Mouse (Mus musculus) intestine, embryonic 15.5 days (tissue): ENCODE measurements around the gene Il4. TPM values are rescaled to one million over a fixed set of nuclear protein-coding genes. Genes with fewer than 3 reads are reported as not detected.

Experiments used
- ATAC-seq: fragments of 200-750 bp; cut with Nextera tagmentation; 2 replicates; pipeline ENCODE4 v1.8.0; 2017; ENCODE audit warnings: moderate TSS enrichment, moderate library complexity
- H3K27ac ChIP-seq: fragments of 300-500 bp; sonication (generic); 2 replicates; pipeline ENCODE4 v1.5.1; 2015; ENCODE audit warnings: mild to moderate bottlenecking, inconsistent platforms
- H3K27me3 ChIP-seq: fragments of 300-500 bp; sonication (generic); replicated peaks from 2 replicates; pipeline ENCODE4 v1.6.1; 2015; ENCODE audit warnings: inconsistent platforms
- H3K36me3 ChIP-seq: fragments of 300-500 bp; sonication (generic); 2 replicates; pipeline ENCODE4 v1.6.1; 2015; ENCODE audit warnings: inconsistent platforms
- H3K4me1 ChIP-seq: fragments of 300-500 bp; sonication (generic); replicated peaks from 2 replicates; pipeline ENCODE4 v1.6.1; 2015; ENCODE audit warnings: inconsistent platforms
- H3K4me2 ChIP-seq: fragments of 300-500 bp; sonication (generic); replicated peaks from 2 replicates; pipeline ENCODE4 v1.6.1; 2015; ENCODE audit warnings: mild to moderate bottlenecking, inconsistent platforms
- H3K4me3 ChIP-seq: fragments of 300-500 bp; sonication (generic); replicated peaks from 2 replicates; pipeline ENCODE4 v1.5.1; 2015; ENCODE audit warnings: inconsistent platforms
- H3K9ac ChIP-seq: fragments of 300-500 bp; sonication (generic); 2 replicates; pipeline ENCODE4 v1.6.1; 2015; ENCODE audit warnings: inconsistent platforms
- H3K9me3 ChIP-seq: fragments of 300-500 bp; sonication (generic); 2 replicates; pipeline ENCODE4 v1.6.1; 2016; ENCODE audit warnings: inconsistent platforms
- WGBS: fragments of 180-500 bp; shearing (Covaris S2); methylation state at CpG from one replicate; pipeline ENCODE4 v1.1.7; 2015; 5-methylcytosine and 5-hydroxymethylcytosine counted together
- polyA plus RNA-seq: library from polyadenylated mRNA; unstranded; fragments of >200 nt; fragmentation: Nextera tagmentation; extraction: Ambion mirVana; gene quantifications from 2 replicates; pipeline ENCODE4 v1.2.1, GENCODE M21; 2015

Il4 gene
- polyA plus RNA-seq, 1 experiment from 2014 or later, result 0.59 TPM

GRCm38 (mm10) chr11:53621582-53622439 is 3.3 kb upstream of the Il4 start:
- WGBS, result 90% methylated on average over 11 of the region's 11 CpGs
- Histone ChIP-seq H3K9me3 (no peaks in the 10 kb centered on the region), H3K9ac (no peak overlapping the region), H3K27ac (no peak overlapping the region), H3K4me3 (no peak overlapping the region), H3K4me1 (no peaks in the 10 kb centered on the region), H3K4me2 (no peak overlapping the region), H3K27me3 (no peaks in the 10 kb centered on the region), H3K36me3 (no peaks in the 10 kb centered on the region)
- no peak for ATAC-seq

- Histone ChIP-seq H3K27ac (no peak overlapping the region), H3K9ac (no peak overlapping the region), H3K4me2 (no peak overlapping the region), H3K4me3 (no peak overlapping the region), H3K4me1 (no peaks in the 10 kb centered on the region), H3K27me3 (no peaks in the 10 kb centered on the region), H3K9me3 (no peaks in the 10 kb centered on the region), H3K36me3 (no peaks in the 10 kb centered on the region)
- 88% methylated on average over 4 of the region's 4 CpGs for WGBS
- ATAC-seq, result no peak
Measured at GRCm38 (mm10) chr11:53620094-53620493, 1.6 kb upstream of the Il4 start.

GRCm38 (mm10) chr11:53619428-53619827 is 959 bp upstream of the Il4 start:
- ATAC-seq, result no peak

GRCm38 (mm10) chr11:53617562-53618109 is 833 bp downstream of the Il4 start:
- ATAC-seq, result no peak
- Histone ChIP-seq H3K9me3 (no peaks in the 10 kb centered on the region), H3K27me3 (no peaks in the 10 kb centered on the region), H3K9ac (no peak overlapping the region), H3K4me3 (no peak overlapping the region), H3K4me1 (no peaks in the 10 kb centered on the region), H3K27ac (no peak overlapping the region), H3K36me3 (no peaks in the 10 kb centered on the region), H3K4me2 (no peak overlapping the region)
- WGBS, result 69% methylated on average over 4 of the region's 4 CpGs

More at GRCm38 (mm10) chr11:53619428-53619827, 959 bp upstream of the Il4 start:
- Histone ChIP-seq H3K9me3 (no peaks in the 10 kb centered on the region), H3K4me2 (no peak overlapping the region), H3K4me3 (no peak overlapping the region), H3K4me1 (no peaks in the 10 kb centered on the region), H3K9ac (no peak overlapping the region), H3K27ac (no peak overlapping the region), H3K36me3 (no peaks in the 10 kb centered on the region), H3K27me3 (no peaks in the 10 kb centered on the region)
- 68% methylated on average over 6 of the region's 6 CpGs for WGBS

GRCm38 (mm10) chr11:53616748-53617558 is 1.5 kb downstream of the Il4 start:
- WGBS, result 69% methylated on average over 8 of the region's 8 CpGs
- no peaks in the 10 kb centered on the region for H3K4me1 ChIP-seq

GRCm38 (mm10) chr11:53615575-53615974 is 2.9 kb downstream of the Il4 start:
- no peaks in the 10 kb centered on the region for H3K9me3 ChIP-seq
- 95% methylated on average over 8 of the region's 8 CpGs for WGBS

More at GRCm38 (mm10) chr11:53616748-53617558, 1.5 kb downstream of the Il4 start:
- no peak for ATAC-seq
- no peaks in the 10 kb centered on the region for H3K9me3 ChIP-seq
- no peak overlapping the region for H3K4me2 ChIP-seq
- no peak overlapping the region for H3K27ac ChIP-seq
- no peak overlapping the region for H3K4me3 ChIP-seq
- H3K27me3 ChIP-seq, result no peaks in the 10 kb centered on the region
- no peaks in the 10 kb centered on the region for H3K36me3 ChIP-seq
- H3K9ac ChIP-seq, result no peak overlapping the region

GRCm38 (mm10) chr11:53615172-53615571 is 3.3 kb downstream of the Il4 start:
- Histone ChIP-seq H3K9me3 (no peaks in the 10 kb centered on the region), H3K36me3 (no peaks in the 10 kb centered on the region), H3K4me3 (no peak overlapping the region), H3K27me3 (no peaks in the 10 kb centered on the region), H3K4me1 (no peaks in the 10 kb centered on the region), H3K9ac (no peak overlapping the region), H3K27ac (no peak overlapping the region), H3K4me2 (no peak overlapping the region)
- WGBS, result 58% methylated on average over 6 of the region's 6 CpGs
- no peak for ATAC-seq

More at GRCm38 (mm10) chr11:53615575-53615974, 2.9 kb downstream of the Il4 start:
- no peak overlapping the region for H3K4me3 ChIP-seq
- no peaks in the 10 kb centered on the region for H3K4me1 ChIP-seq
- H3K36me3 ChIP-seq, result no peaks in the 10 kb centered on the region
- no peak overlapping the region for H3K27ac ChIP-seq
- H3K4me2 ChIP-seq, result no peak overlapping the region
- no peak for ATAC-seq
- no peak overlapping the region for H3K9ac ChIP-seq
- no peaks in the 10 kb centered on the region for H3K27me3 ChIP-seq

- 79% methylated on average over 3 of the region's 3 CpGs for WGBS
- ATAC-seq, result no peak
- H3K4me3 ChIP-seq, result no peak overlapping the region
- no peaks in the 10 kb centered on the region for H3K4me1 ChIP-seq
- no peaks in the 10 kb centered on the region for H3K27me3 ChIP-seq
- H3K4me2 ChIP-seq, result no peak overlapping the region
- H3K27ac ChIP-seq, result no peak overlapping the region
- H3K9ac ChIP-seq, result no peak overlapping the region
- no peaks in the 10 kb centered on the region for H3K36me3 ChIP-seq
- no peaks in the 10 kb centered on the region for H3K9me3 ChIP-seq
Measured at GRCm38 (mm10) chr11:53609672-53610071, 8.8 kb downstream of the Il4 start.

GRCm38 (mm10) chr11:53609231-53609630 is 9.2 kb downstream of the Il4 start:
- Histone ChIP-seq H3K9me3 (no peaks in the 10 kb centered on the region), H3K4me1 (no peaks in the 10 kb centered on the region), H3K36me3 (no peaks in the 10 kb centered on the region), H3K27ac (no peak overlapping the region), H3K4me2 (no peak overlapping the region), H3K4me3 (no peak overlapping the region), H3K27me3 (no peaks in the 10 kb centered on the region), H3K9ac (no peak overlapping the region)
- 77% methylated on average over 6 of the region's 6 CpGs for WGBS
- no peak for ATAC-seq

GRCm38 (mm10) chr11:53605609-53606008 is 12.9 kb downstream of the Il4 start:
- 0 out of 2 replicates have a peak, but pooled peaks cover 3% of the 10 kb centered on the region for H3K36me3 ChIP-seq
- no peaks in the 10 kb centered on the region for H3K4me1 ChIP-seq
- no peak overlapping the region for H3K4me3 ChIP-seq
- no peak overlapping the region for H3K4me2 ChIP-seq
- no peak for ATAC-seq
- H3K27me3 ChIP-seq, result no peaks in the 10 kb centered on the region
- H3K27ac ChIP-seq, result no peak overlapping the region
- 12% methylated on average over 12 of the region's 12 CpGs for WGBS
- no peak overlapping the region for H3K9ac ChIP-seq
- no peaks in the 10 kb centered on the region for H3K9me3 ChIP-seq

GRCm38 (mm10) chr11:53604983-53605382 is 13.5 kb downstream of the Il4 start:
- Histone ChIP-seq H3K27ac (no peak overlapping the region), H3K27me3 (no peaks in the 10 kb centered on the region), H3K4me2 (no peak overlapping the region), H3K4me3 (no peak overlapping the region), H3K4me1 (no peaks in the 10 kb centered on the region), H3K9me3 (no peaks in the 10 kb centered on the region), H3K9ac (no peak overlapping the region), H3K36me3 (peaks cover 4% of the 10 kb centered on the region; the same call in 1 of the 2 replicates)
- WGBS, result 89% methylated on average over 3 of the region's 3 CpGs
- ATAC-seq, result no peak

GRCm38 (mm10) chr11:53591116-53591515 is 27.4 kb downstream of the Il4 start:
- no peak overlapping the region for H3K4me3 ChIP-seq
- WGBS, result 90% methylated on average over 5 of the region's 5 CpGs
- H3K27me3 ChIP-seq, result no peaks in the 10 kb centered on the region
- H3K27ac ChIP-seq, result no peak overlapping the region
- no peak overlapping the region for H3K4me2 ChIP-seq
- no peaks in the 10 kb centered on the region for H3K4me1 ChIP-seq
- no peak overlapping the region for H3K9ac ChIP-seq
- no peaks in the 10 kb centered on the region for H3K9me3 ChIP-seq
- H3K36me3 ChIP-seq, result no peaks in the 10 kb centered on the region
- ATAC-seq, result no peak
